Comparison of ENCODE assay signal across 13 mouse cellular contexts in genomic region chr9:110343805-110344204, GRCm38 (mm10).
"Had no signal": no experiment of that assay in that cellular context is flagged by ENCODE, and none has a peak within 500 bp of the region (broad histone marks: within the 10 kb centered on the region; RNA-seq: fewer than 3 reads in every experiment).

No protein-coding gene starts in this region.

- H3K9me3 ChIP-seq: kidney, embryonic 15.5 days; limb, embryonic 10.5 days; midbrain, embryonic 10.5 days; neural tube, embryonic 15.5 days had no signal

- H3K27ac ChIP-seq: kidney, embryonic 15.5 days; left cerebral cortex, adult 2 months; limb, embryonic 10.5 days; midbrain, embryonic 10.5 days; neural tube, embryonic 15.5 days had no signal

- H3K4me2 ChIP-seq: kidney, embryonic 15.5 days; lung, embryonic 14.5 days; neural tube, embryonic 15.5 days had no signal

- H3K27me3 ChIP-seq: kidney, embryonic 15.5 days; neural tube, embryonic 15.5 days had no signal

- H3K9ac ChIP-seq: kidney, embryonic 15.5 days; lung, embryonic 14.5 days; neural tube, embryonic 15.5 days had no signal

- DNase-seq: kidney, postnatal 25 days; lung, embryonic 14.5 days; lung, postnatal 4 days; midbrain, embryonic 14.5 days; right cerebral cortex, adult 18-20 months; right cerebral cortex, postnatal 25 days; thymus, postnatal 36 days had no signal

- H3K4me3 ChIP-seq: kidney, embryonic 15.5 days; left cerebral cortex, adult 2 months; limb, embryonic 10.5 days; midbrain, embryonic 10.5 days; myocyte; neural tube, embryonic 15.5 days had no signal

- H3K4me1 ChIP-seq: neural tube, embryonic 15.5 days had no signal

- H3K36me3 ChIP-seq: kidney, embryonic 15.5 days; limb, embryonic 10.5 days; midbrain, embryonic 10.5 days; neural tube, embryonic 15.5 days had no signal
